Mouse (Mus musculus) limb, embryonic 10.5 days (tissue): ENCODE measurements at regions not wholly inside any gene's neighbourhood (a gene's known extent, or its start where the extent isn't known, plus 50 kb on each side); places are given as distances from the start of the nearest gene placed in this dataset.

ENCODE experiments used
- DNase-seq: peaks from one replicate; pipeline ENCODE4 v3.0.0-alpha.2; 2017; ENCODE audit warnings: low spot score
- H3K27ac ChIP-seq: fragments of 300-500 bp; sonication (generic); 2 replicates; pipeline ENCODE4 v1.5.1; 2016; ENCODE audit warnings: mild to moderate bottlenecking
- H3K27me3 ChIP-seq: fragments of 300-500 bp; sonication (generic); 2 replicates; pipeline ENCODE4 v1.6.1; 2016; ENCODE audit warnings: low read depth, mild to moderate bottlenecking; ENCODE audit not compliant: poor library complexity, severe bottlenecking
- H3K36me3 ChIP-seq: fragments of 300-500 bp; sonication (generic); 2 replicates; pipeline ENCODE4 v1.6.1; 2016; ENCODE audit warnings: mild to moderate bottlenecking, moderate library complexity
- H3K4me1 ChIP-seq: fragments of 300-500 bp; sonication (generic); 2 replicates; pipeline ENCODE4 v1.6.1; 2016
- H3K4me3 ChIP-seq: fragments of 300-500 bp; sonication (generic); 2 replicates; pipeline ENCODE4 v1.5.1; 2016; ENCODE audit warnings: mild to moderate bottlenecking, moderate library complexity
- H3K9me3 ChIP-seq: fragments of 300-500 bp; sonication (generic); replicated peaks from 2 replicates; pipeline ENCODE4 v1.6.1; 2016; ENCODE audit warnings: mild to moderate bottlenecking
- WGBS: fragments of 180-500 bp; shearing (Covaris S2); methylation state at CpG from one replicate; pipeline ENCODE4 v1.1.7; 2016; 5-methylcytosine and 5-hydroxymethylcytosine counted together

GRCm38 (mm10) chr6:117612421-117612820 is 228.6 kb upstream of the Zfp637 start:
- Histone ChIP-seq H3K9me3 (no peaks in the 10 kb centered on the region), H3K4me3 (no peak overlapping the region), H3K27ac (no peak overlapping the region; the same call in 1 of the 2 replicates), H3K4me1 (peaks cover 54% of the 10 kb centered on the region), H3K27me3 (no peaks in the 10 kb centered on the region), H3K36me3 (no peaks in the 10 kb centered on the region)
- WGBS: 71% methylated on average over 8 of the region's 8 CpGs
- DNase-seq: peak; percentile 21

GRCm38 (mm10) chr6:117613656-117614350 is 227.2 kb upstream of the Zfp637 start:
- Histone ChIP-seq H3K36me3 (no peaks in the 10 kb centered on the region), H3K27ac (peak overlapping the region; percentile 59; the same call in 1 of the 2 replicates), H3K4me1 (peaks cover 60% of the 10 kb centered on the region), H3K9me3 (no peaks in the 10 kb centered on the region), H3K27me3 (no peaks in the 10 kb centered on the region), H3K4me3 (no peak overlapping the region)
- 74% methylated on average over 11 of the region's 11 CpGs for WGBS
- peak; percentile 46 for DNase-seq

- Histone ChIP-seq H3K27me3 (no peaks in the 10 kb centered on the region), H3K27ac (peak overlapping the region; percentile 59; the same call in 1 of the 2 replicates), H3K4me1 (peaks cover 54% of the 10 kb centered on the region), H3K9me3 (no peaks in the 10 kb centered on the region), H3K36me3 (no peaks in the 10 kb centered on the region), H3K4me3 (no peak overlapping the region)
- peak; percentile 33 for DNase-seq
- WGBS: 84% methylated on average over 6 of the region's 6 CpGs
Observed at GRCm38 (mm10) chr6:117614386-117614785, 226.6 kb upstream of the Zfp637 start.

GRCm38 (mm10) chr6:117617168-117617567 is 223.8 kb upstream of the Zfp637 start:
- Histone ChIP-seq H3K9me3 (no peaks in the 10 kb centered on the region), H3K36me3 (no peaks in the 10 kb centered on the region)

GRCm38 (mm10) chr6:117617951-117618350 is 223.0 kb upstream of the Zfp637 start:
- peak; percentile 24 for DNase-seq
- H3K27me3 ChIP-seq: no peaks in the 10 kb centered on the region
- H3K27ac ChIP-seq: no peak overlapping the region
- no peaks in the 10 kb centered on the region for H3K9me3 ChIP-seq
- H3K36me3 ChIP-seq: no peaks in the 10 kb centered on the region
- 81% methylated on average over 4 of the region's 4 CpGs for WGBS
- peaks cover 23% of the 10 kb centered on the region for H3K4me1 ChIP-seq
- no peak overlapping the region for H3K4me3 ChIP-seq

More at GRCm38 (mm10) chr6:117617168-117617567, 223.8 kb upstream of the Zfp637 start:
- DNase-seq: peak; percentile 25
- Histone ChIP-seq H3K4me3 (no peak overlapping the region), H3K27ac (no peak overlapping the region), H3K4me1 (peaks cover 28% of the 10 kb centered on the region), H3K27me3 (no peaks in the 10 kb centered on the region)
- WGBS: 75% methylated on average over 6 of the region's 6 CpGs

GRCm38 (mm10) chr6:117619606-117620005 is 221.4 kb upstream of the Zfp637 start:
- DNase-seq: no peak
- H3K4me1 ChIP-seq: peaks cover 6% of the 10 kb centered on the region; the same call in 1 of the 2 replicates
- H3K27me3 ChIP-seq: no peaks in the 10 kb centered on the region
- no peak overlapping the region for H3K4me3 ChIP-seq
- WGBS: 82% methylated on average over 2 of the region's 2 CpGs
- no peaks in the 10 kb centered on the region for H3K9me3 ChIP-seq
- no peaks in the 10 kb centered on the region for H3K36me3 ChIP-seq
- H3K27ac ChIP-seq: 0 out of 2 replicates have a peak overlapping the region, but pooled peaks have one; percentile 14

GRCm38 (mm10) chr6:117622446-117622845 is 218.5 kb upstream of the Zfp637 start:
- Histone ChIP-seq H3K36me3 (no peaks in the 10 kb centered on the region), H3K27ac (no peak overlapping the region), H3K4me1 (0 out of 2 replicates have a peak, but pooled peaks cover 6% of the 10 kb centered on the region), H3K4me3 (no peak overlapping the region), H3K27me3 (no peaks in the 10 kb centered on the region), H3K9me3 (no peaks in the 10 kb centered on the region)
- peak; percentile 19 for DNase-seq
- 85% methylated on average over 6 of the region's 6 CpGs for WGBS

GRCm38 (mm10) chr6:117622946-117623345 is 218.0 kb upstream of the Zfp637 start:
- Histone ChIP-seq H3K27me3 (no peaks in the 10 kb centered on the region), H3K9me3 (no peaks in the 10 kb centered on the region), H3K27ac (no peak overlapping the region), H3K4me1 (0 out of 2 replicates have a peak, but pooled peaks cover 2% of the 10 kb centered on the region), H3K4me3 (no peak overlapping the region), H3K36me3 (no peaks in the 10 kb centered on the region)
- peak; percentile 19 for DNase-seq

GRCm38 (mm10) chr6:117625716-117626115 is 215.3 kb upstream of the Zfp637 start:
- no peaks in the 10 kb centered on the region for H3K36me3 ChIP-seq
- no peaks in the 10 kb centered on the region for H3K4me1 ChIP-seq
- WGBS: 79% methylated on average over 5 of the region's 5 CpGs
- DNase-seq: no peak
- no peaks in the 10 kb centered on the region for H3K9me3 ChIP-seq
- H3K27me3 ChIP-seq: no peaks in the 10 kb centered on the region
- no peak overlapping the region for H3K27ac ChIP-seq
- H3K4me3 ChIP-seq: no peak overlapping the region

- Histone ChIP-seq H3K27me3 (no peaks in the 10 kb centered on the region), H3K4me1 (no peaks in the 10 kb centered on the region), H3K27ac (no peak overlapping the region), H3K4me3 (no peak overlapping the region), H3K36me3 (no peaks in the 10 kb centered on the region), H3K9me3 (no peaks in the 10 kb centered on the region)
- 87% methylated on average over 3 of the region's 3 CpGs for WGBS
- no peak for DNase-seq
Observed at GRCm38 (mm10) chr6:117627461-117627860, 213.5 kb upstream of the Zfp637 start.

- DNase-seq: peak; percentile 42
- Histone ChIP-seq H3K4me1 (peaks cover 15% of the 10 kb centered on the region), H3K36me3 (no peaks in the 10 kb centered on the region), H3K4me3 (no peak overlapping the region), H3K27me3 (no peaks in the 10 kb centered on the region), H3K9me3 (no peaks in the 10 kb centered on the region), H3K27ac (peak overlapping the region; percentile 66; the same call in 1 of the 2 replicates)
- WGBS: 57% methylated on average over 8 of the region's 8 CpGs
Observed at GRCm38 (mm10) chr6:117646628-117647027, 194.4 kb upstream of the Zfp637 start.

- Histone ChIP-seq H3K9me3 (no peaks in the 10 kb centered on the region), H3K27ac (no peak overlapping the region), H3K27me3 (no peaks in the 10 kb centered on the region), H3K4me3 (no peak overlapping the region), H3K36me3 (no peaks in the 10 kb centered on the region), H3K4me1 (peaks cover 35% of the 10 kb centered on the region)
- DNase-seq: no peak
- 69% methylated on average over 5 of the region's 5 CpGs for WGBS
Observed at GRCm38 (mm10) chr6:117650541-117650940, 190.4 kb upstream of the Zfp637 start.

GRCm38 (mm10) chr6:117651551-117651950 is 189.4 kb upstream of the Zfp637 start:
- Histone ChIP-seq H3K4me1 (peaks cover 30% of the 10 kb centered on the region), H3K27ac (0 out of 2 replicates have a peak overlapping the region, but pooled peaks have one; percentile 22)
- 93% methylated on average over 4 of the region's 4 CpGs for WGBS

More at GRCm38 (mm10) chr6:117651551-117651950, 189.4 kb upstream of the Zfp637 start:
- Histone ChIP-seq H3K4me3 (no peak overlapping the region), H3K36me3 (no peaks in the 10 kb centered on the region), H3K27me3 (0 out of 2 replicates have a peak, but pooled peaks cover 5% of the 10 kb centered on the region), H3K9me3 (no peaks in the 10 kb centered on the region)
- no peak for DNase-seq
